Mouse (Mus musculus): Measurements from ENCODE around the gene Atpaf1. TPM values are rescaled to one million over a fixed set of nuclear protein-coding genes. Genes with fewer than 3 reads are reported as not detected.

The Atpaf1 gene
- polyA plus RNA-seq (2015; fragmentation: Nextera tagmentation; extraction: Ambion mirVana): 40.8 and 43.2 TPM in 2 replicates

DNA sequence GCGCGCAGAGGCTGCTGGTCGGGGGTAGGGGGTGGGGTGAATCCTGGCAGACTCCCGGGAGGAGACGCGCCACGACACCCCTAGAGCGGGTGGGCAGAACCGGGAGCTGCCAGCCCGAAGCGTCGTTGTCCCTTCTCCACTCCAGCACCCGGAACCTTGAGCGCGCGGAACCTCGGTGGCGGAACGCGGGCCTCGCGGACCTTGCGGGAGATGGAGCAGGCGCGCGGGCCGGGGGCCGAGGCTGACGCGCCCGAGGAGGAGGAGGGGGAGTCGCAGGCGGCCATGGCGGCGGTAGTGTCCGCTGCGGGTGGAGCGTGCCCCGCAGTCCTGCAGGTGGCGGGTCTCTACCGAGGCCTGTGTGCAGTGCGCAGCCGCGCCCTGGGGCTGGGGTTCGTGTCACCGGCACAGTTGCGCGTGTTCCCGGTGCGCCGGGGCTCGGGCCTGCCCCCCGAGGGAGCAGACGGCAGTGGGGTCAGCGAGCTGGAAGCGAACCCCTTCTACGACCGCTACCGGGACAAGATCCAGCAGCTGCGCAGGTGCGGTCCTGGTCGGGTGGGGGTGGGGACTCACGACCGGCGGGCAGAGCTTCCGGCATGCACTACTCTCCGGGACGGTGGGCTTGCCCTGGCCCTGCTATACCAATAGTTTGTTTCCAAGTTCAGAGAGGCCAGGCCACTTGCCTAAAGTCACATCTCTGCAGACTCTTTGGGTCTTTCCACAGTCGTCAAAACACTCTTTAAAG lies at the start of gene Atpaf1:
TSS of gene Atpaf1 (plus strand) at position 44 of the 742 bp plus-strand sequence.
- peak; percentile 56 for TF ChIP-seq CTCF (IDR thresholded peaks at IDR 0.05; ENCODE audit: low read depth)
- ATAC-seq: peak; percentile 79
- Histone ChIP-seq H3K4me1 (replicated peaks; ENCODE audit: control insufficient read depth, insufficient read depth, low read length) (no peaks in the 10 kb centered on the region; the same call in 1 of the 2 replicates), H3K27ac (ENCODE audit: low read depth, low read length) (peak within 1 kb of the TSS; percentile 80), H3K9ac (ENCODE audit: low read depth, low read length) (peak within 1 kb of the TSS; percentile 80), H3K36me3 (ENCODE audit: control insufficient read depth, insufficient read depth) (peaks cover 5% of the 10 kb centered on the region; the same call in 1 of the 2 replicates), H3K27me3 (replicated peaks; ENCODE audit: control insufficient read depth, insufficient read depth, low read length) (no peaks in the 10 kb centered on the region), H3K9me3 (ENCODE audit: control insufficient read depth) (no peaks in the 10 kb centered on the region), H3K4me2 (replicated peaks; ENCODE audit: low read depth) (peak within 1 kb of the TSS; percentile 72), H3K4me3 (ENCODE audit: low read depth, low read length) (peak within 1 kb of the TSS; percentile 74)
- under 1% methylated on average over 68 of the region's 69 CpGs for WGBS

DNA sequence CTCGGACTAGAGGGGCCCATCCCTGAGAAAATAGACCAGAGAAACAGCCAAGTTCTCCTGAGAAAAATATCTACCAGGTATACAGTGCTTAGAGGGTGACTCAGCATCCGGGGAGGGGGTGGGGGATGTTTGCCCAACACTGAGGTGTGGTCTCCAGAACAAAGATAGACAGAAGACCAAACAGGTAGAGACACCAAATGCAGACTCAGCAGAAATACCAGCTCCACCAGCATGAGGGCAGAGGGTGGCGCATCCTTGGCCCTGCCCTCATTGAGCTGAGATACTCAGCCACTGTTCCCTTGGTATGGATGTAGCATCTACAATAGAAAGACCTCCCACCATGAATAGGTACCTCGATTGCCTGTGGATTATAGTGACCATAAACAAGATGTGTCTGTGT lies 49.7 kb upstream of the Atpaf1 start:
- Histone ChIP-seq H3K4me2 (replicated peaks; ENCODE audit: low read depth) (no peak overlapping the region), H3K9ac (ENCODE audit: low read depth, low read length) (no peak overlapping the region), H3K4me1 (replicated peaks; ENCODE audit: control insufficient read depth, insufficient read depth, low read length) (peaks cover 16% of the 10 kb centered on the region), H3K36me3 (ENCODE audit: control insufficient read depth, insufficient read depth) (no peaks in the 10 kb centered on the region), H3K27me3 (replicated peaks; ENCODE audit: control insufficient read depth, insufficient read depth, low read length) (no peaks in the 10 kb centered on the region), H3K9me3 (ENCODE audit: control insufficient read depth) (no peaks in the 10 kb centered on the region), H3K27ac (ENCODE audit: low read depth, low read length) (no peak overlapping the region), H3K4me3 (ENCODE audit: low read depth, low read length) (no peak overlapping the region)
- TF ChIP-seq CTCF (IDR thresholded peaks at IDR 0.05; ENCODE audit: low read depth): no peak
- ATAC-seq: no peak
- 47% methylated on average over 4 of the region's 4 CpGs for WGBS

DNA sequence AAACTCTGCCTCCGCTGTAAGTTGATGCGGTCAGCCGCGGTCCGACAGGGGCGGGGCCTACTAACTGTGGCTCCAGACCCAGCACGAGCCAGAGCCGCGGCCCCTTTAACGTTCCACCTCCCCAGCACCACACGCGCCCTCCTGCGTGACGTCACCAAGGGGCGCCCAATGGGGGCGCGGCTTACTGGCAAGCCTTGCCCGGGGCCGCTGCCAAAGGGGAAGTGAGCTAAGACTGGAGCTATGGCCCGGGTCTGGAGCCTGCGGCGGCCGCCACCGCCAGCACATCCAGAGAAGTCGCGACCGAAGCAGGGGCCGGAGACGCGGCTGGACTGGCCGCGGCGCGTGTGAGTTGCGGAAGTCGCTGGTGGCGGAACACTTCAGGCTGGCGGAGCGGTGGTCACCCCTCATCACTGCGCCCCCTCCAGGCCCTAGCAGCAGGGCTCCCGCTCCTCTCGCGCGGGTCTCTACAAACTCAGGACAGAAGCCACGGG lies 47.0 kb upstream of the Atpaf1 start, which contains the start of gene Efcab14:
TSS of gene Efcab14 (plus strand) at position 194 of the 491 bp plus-strand sequence.
- under 1% methylated on average over 45 of the region's 45 CpGs for WGBS
- H3K27me3 ChIP-seq (replicated peaks; ENCODE audit: control insufficient read depth, insufficient read depth, low read length): no peaks in the 10 kb centered on the region
- H3K4me2 ChIP-seq (replicated peaks; ENCODE audit: low read depth): peak within 1 kb of the TSS; percentile 65
- peaks cover 17% of the 10 kb centered on the region; the same call in 1 of the 2 replicates for H3K36me3 ChIP-seq (ENCODE audit: control insufficient read depth, insufficient read depth)
- H3K9me3 ChIP-seq (ENCODE audit: control insufficient read depth): no peaks in the 10 kb centered on the region
- peak within 1 kb of the TSS; percentile 84 for H3K4me3 ChIP-seq (ENCODE audit: low read depth, low read length)
- peak; percentile 98 for ATAC-seq
- peak; percentile 74 for TF ChIP-seq CTCF (IDR thresholded peaks at IDR 0.05; ENCODE audit: low read depth)
- H3K9ac ChIP-seq (ENCODE audit: low read depth, low read length): peak within 1 kb of the TSS; percentile 96
- H3K4me1 ChIP-seq (replicated peaks; ENCODE audit: control insufficient read depth, insufficient read depth, low read length): peaks cover 14% of the 10 kb centered on the region
- peak within 1 kb of the TSS; percentile 90 for H3K27ac ChIP-seq (ENCODE audit: low read depth, low read length)

DNA sequence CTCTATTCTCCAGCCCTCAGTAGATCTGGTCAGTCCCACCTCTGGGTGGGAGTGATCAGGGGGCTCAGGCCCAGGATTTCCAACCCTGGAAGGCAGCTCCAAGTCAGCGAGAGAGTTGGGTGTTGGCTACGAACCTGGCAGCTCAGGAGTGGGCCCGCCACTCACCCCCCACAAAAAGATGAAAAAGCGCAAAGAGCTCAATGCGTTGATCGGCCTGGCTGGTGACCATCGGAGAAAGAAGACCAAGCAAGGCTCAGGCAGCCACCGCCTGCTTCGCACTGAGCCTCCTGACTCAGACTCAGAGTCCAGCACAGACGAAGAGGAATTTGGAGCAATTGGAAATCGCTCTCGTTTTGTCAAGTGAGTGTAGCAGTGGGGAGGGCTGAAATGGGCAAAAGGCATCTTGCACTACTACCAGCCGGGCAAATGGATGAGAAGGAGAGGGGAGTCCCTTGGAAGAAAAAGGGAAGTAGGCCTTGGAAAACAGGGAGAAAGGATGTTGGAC lies 46.1 kb upstream of the Atpaf1 start:
- Histone ChIP-seq H3K4me1 (replicated peaks; ENCODE audit: control insufficient read depth, insufficient read depth, low read length) (peaks cover 10% of the 10 kb centered on the region), H3K4me3 (ENCODE audit: low read depth, low read length) (peak overlapping the region; percentile 84), H3K9ac (ENCODE audit: low read depth, low read length) (peak overlapping the region; percentile 96), H3K27me3 (replicated peaks; ENCODE audit: control insufficient read depth, insufficient read depth, low read length) (no peaks in the 10 kb centered on the region), H3K27ac (ENCODE audit: low read depth, low read length) (no peak overlapping the region), H3K9me3 (ENCODE audit: control insufficient read depth) (no peaks in the 10 kb centered on the region), H3K4me2 (replicated peaks; ENCODE audit: low read depth) (peak overlapping the region; percentile 65), H3K36me3 (ENCODE audit: control insufficient read depth, insufficient read depth) (peaks cover 17% of the 10 kb centered on the region; the same call in 1 of the 2 replicates)
- 23% methylated on average over 13 of the region's 13 CpGs for WGBS
- no peak for TF ChIP-seq CTCF (IDR thresholded peaks at IDR 0.05; ENCODE audit: low read depth)
- ATAC-seq: no peak

DNA sequence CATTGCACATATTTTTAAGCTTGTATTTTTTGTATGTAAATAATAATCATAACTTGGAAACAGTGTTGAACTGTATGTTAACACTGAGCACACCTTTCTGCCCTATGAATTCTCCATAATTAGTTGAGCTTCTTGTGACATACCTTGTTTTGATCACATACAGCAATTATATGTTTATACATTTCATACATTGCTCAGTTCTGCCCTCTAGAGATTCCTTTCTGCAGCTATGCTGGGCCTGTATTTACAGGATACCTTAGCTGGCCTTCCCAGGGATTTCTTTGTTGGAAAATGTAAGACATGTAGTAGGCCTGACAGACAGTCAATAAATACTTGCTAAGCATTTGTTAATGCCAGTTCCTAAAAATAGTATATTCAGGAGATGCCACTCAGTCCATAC lies 42.0 kb upstream of the Atpaf1 start:
- ATAC-seq: no peak
- H3K36me3 ChIP-seq (ENCODE audit: control insufficient read depth, insufficient read depth): peaks cover 36% of the 10 kb centered on the region

DNA sequence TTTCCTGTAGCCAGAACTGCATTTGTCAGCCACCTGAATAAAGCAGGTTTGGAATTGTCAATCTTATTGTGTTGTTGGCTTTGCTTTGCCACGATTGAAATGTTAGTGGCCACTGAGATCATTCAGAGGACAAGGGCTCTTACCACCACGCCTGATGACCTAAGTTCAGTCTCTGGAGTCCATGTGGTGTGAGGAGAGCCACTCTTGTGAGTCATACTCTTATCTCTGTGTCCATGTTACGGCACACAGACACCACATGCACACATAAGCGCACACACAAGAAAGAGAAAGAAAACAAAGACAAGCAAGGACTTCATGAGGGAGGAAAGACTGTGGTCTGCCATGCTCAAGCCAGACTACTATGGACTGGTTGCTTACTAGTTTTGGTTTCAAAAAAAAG lies 41.5 kb upstream of the Atpaf1 start:
- H3K36me3 ChIP-seq (ENCODE audit: control insufficient read depth, insufficient read depth): peaks cover 37% of the 10 kb centered on the region
- ATAC-seq: peak; percentile 82
- peak overlapping the region; percentile 68 for H3K27ac ChIP-seq (ENCODE audit: low read depth, low read length)
- H3K27me3 ChIP-seq (replicated peaks; ENCODE audit: control insufficient read depth, insufficient read depth, low read length): no peaks in the 10 kb centered on the region
- no peak overlapping the region for H3K4me2 ChIP-seq (replicated peaks; ENCODE audit: low read depth)
- no peak for TF ChIP-seq CTCF (IDR thresholded peaks at IDR 0.05; ENCODE audit: low read depth)
- WGBS: 40% methylated on average over 4 of the region's 4 CpGs
- no peaks in the 10 kb centered on the region for H3K9me3 ChIP-seq (ENCODE audit: control insufficient read depth)
- no peak overlapping the region for H3K4me3 ChIP-seq (ENCODE audit: low read depth, low read length)
- no peak overlapping the region for H3K9ac ChIP-seq (ENCODE audit: low read depth, low read length)
- peaks cover 10% of the 10 kb centered on the region; the same call in 1 of the 2 replicates for H3K4me1 ChIP-seq (replicated peaks; ENCODE audit: control insufficient read depth, insufficient read depth, low read length)

More for the DNA sequence above, 42.0 kb upstream of the Atpaf1 start:
- Histone ChIP-seq H3K4me3 (ENCODE audit: low read depth, low read length) (no peak overlapping the region), H3K9ac (ENCODE audit: low read depth, low read length) (no peak overlapping the region), H3K27me3 (replicated peaks; ENCODE audit: control insufficient read depth, insufficient read depth, low read length) (no peaks in the 10 kb centered on the region), H3K4me1 (replicated peaks; ENCODE audit: control insufficient read depth, insufficient read depth, low read length) (peaks cover 10% of the 10 kb centered on the region; the same call in 1 of the 2 replicates), H3K27ac (ENCODE audit: low read depth, low read length) (peak overlapping the region; percentile 68), H3K4me2 (replicated peaks; ENCODE audit: low read depth) (no peak overlapping the region), H3K9me3 (ENCODE audit: control insufficient read depth) (no peaks in the 10 kb centered on the region)
- peak; percentile 51 for TF ChIP-seq CTCF (IDR thresholded peaks at IDR 0.05; ENCODE audit: low read depth)
